Mouse (Mus musculus): ENCODE results near the gene Gfy. TPM values are rescaled to one million over a fixed set of nuclear protein-coding genes. Genes with fewer than 3 reads are reported as not detected.

Gfy gene
- polyA plus RNA-seq, 1 experiment from 2014 or later, result not detected

DNA sequence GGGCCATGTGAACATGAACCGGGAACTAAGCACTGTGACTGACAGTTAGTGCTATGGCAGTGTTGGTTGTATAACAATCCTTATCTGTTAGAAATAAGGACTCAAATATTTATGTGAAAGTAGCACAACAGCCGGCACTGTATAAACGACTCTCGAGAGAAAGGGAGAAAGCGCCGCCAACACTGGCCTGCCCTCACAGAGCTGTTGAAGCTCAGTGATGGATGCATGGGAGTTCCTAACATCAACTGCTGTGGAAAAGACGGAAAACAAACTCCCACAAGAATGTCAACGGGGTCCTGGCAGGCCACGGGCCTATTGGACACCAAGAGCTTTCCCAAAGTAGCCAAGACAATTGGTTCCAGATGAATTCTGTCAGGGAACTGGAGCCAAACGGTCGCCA lies 28.1 kb downstream of the Gfy start:
- DNase-seq (ENCODE audit: low spot score), result no peak

- DNase-seq (ENCODE audit: low spot score), result no peak
These were observed 29.0 kb downstream of the Gfy start for GRCm38 (mm10) chr7:45150321-45150720.

DNA sequence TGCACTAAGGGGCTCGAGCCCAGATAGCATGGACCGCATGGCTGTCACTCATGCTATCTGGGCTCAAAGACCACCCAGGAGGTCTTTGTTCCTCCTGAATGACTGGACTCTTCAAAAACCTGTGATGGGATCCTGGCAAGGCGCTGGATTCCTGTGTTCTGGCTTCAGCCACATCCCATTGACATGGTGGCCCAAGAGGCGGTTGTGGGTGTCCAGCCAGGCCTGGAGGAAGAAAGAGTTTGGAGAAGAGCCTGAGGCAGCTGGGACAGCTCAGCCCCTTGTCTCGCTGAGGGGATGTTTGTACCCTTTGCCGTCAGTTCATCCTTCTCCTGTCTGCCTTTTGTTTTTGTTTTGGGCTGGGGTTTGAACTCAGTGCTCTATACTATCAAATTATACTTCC lies 29.8 kb downstream of the Gfy start:
- no peak for DNase-seq (ENCODE audit: low spot score)

GRCm38 (mm10) chr7:45148534-45149098 lies 30.8 kb downstream of the Gfy start:
- DNase-seq (ENCODE audit: low spot score), result no peak

- no peak for DNase-seq (ENCODE audit: low spot score)
These were observed 31.5 kb downstream of the Gfy start for GRCm38 (mm10) chr7:45147899-45148298.

GRCm38 (mm10) chr7:45147267-45147666 lies 32.1 kb downstream of the Gfy start:
- DNase-seq (ENCODE audit: low spot score), result no peak

DNA sequence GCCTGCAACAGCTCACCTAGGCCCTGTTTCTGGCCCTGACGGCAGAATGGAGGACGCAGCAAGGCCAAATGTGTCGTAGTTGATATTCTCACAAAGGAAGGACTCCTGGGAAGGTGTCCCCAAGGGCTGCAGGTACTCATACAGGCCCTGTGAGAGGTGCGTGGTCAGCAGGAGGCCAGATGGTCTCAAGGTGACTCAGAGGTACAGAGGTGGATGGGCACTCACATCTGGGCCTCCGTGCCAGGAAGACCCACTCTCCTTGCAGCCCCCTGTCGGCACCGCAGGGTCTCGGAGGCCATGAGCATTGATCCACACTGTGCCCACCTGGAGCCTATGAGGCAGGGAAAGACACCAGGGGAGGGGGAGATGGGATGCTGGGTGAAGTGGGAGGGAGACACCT lies 33.9 kb downstream of the Gfy start:
- no peak for DNase-seq (ENCODE audit: low spot score)

- DNase-seq (ENCODE audit: low spot score), result no peak
These were observed 34.8 kb downstream of the Gfy start for GRCm38 (mm10) chr7:45144368-45145174.

- no peak for DNase-seq (ENCODE audit: low spot score)
These were observed 37.5 kb downstream of the Gfy start for GRCm38 (mm10) chr7:45141914-45142313.

DNA sequence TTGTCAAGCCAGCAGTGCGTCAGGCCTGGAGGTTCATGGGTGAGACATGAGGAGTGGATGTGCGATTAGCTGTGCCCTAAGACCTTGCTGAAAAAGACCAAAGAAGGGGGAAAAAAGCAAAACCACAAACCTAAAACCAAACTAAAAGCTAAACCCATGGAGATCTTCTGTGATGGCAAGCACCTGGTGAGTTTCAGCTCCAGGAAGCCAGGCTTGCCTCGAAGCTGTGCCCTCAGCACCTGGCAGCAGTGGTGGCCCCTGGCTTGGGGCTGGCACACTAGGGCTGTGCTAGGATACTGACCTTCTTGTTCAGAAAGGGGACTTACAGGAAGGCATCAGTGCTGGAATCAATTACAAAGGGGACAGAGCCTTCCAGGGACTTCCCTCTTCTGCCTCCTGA lies 38.0 kb downstream of the Gfy start:
- DNase-seq (ENCODE audit: low spot score), result peak; percentile 82

DNA sequence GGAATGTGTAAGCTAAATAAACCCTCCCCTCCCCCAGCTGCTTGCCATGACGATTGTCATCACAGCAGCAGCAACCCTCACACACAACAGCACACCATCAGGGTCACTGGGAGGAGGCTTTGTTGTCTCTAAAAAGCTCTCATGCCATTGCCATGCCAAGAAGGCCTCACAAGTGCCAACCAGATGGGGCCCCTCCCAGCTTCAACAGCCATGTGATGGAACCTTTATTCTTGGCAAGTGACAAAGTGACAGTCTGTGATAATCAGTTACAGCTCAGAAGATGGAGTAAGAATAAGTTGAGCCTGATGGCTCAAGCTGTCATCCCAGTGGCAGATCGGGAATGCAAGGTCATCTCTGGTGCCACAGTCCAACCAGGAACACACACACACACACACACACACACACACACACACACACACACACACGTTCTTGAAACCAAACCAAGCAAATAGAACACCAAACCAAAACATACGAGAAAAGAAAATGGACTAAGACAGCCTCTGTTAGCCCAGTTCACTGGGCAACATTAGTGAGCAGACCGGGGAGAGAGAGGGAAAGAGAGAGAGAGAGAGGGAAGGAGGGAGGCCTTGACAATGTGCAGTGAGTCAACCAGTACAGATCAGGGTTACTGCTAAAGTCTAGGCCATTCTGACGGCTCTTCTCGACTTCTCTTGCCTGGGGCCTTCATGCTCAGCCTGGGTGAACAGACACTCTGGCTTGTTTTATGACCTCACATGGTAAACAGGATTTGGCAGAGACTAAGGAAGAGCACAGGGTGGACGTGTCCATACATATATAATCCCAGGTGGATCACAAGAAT lies 39.3 kb downstream of the Gfy start:
- DNase-seq (ENCODE audit: low spot score), result no peak

- no peak for DNase-seq (ENCODE audit: low spot score)
These were observed 41.0 kb downstream of the Gfy start for GRCm38 (mm10) chr7:45138403-45138802.

GRCm38 (mm10) chr7:45137171-45138006 lies 42.0 kb downstream of the Gfy start:
- peak; percentile 46 for DNase-seq (ENCODE audit: low spot score)

GRCm38 (mm10) chr7:45135993-45136567 lies 43.3 kb downstream of the Gfy start, which contains the start of the genes Gm45713 and Flt3l:
Gm45713 (minus strand) TSS chr7:45136231.
Flt3l (minus strand) TSS chr7:45136432.
- peak; percentile 90 for DNase-seq (ENCODE audit: low spot score)

GRCm38 (mm10) chr7:45135370-45135769 lies 44.0 kb downstream of the Gfy start:
- no peak for DNase-seq (ENCODE audit: low spot score)

- peak; percentile 76 for DNase-seq (ENCODE audit: low spot score)
These were observed 44.8 kb downstream of the Gfy start for GRCm38 (mm10) chr7:45134544-45135026.

DNA sequence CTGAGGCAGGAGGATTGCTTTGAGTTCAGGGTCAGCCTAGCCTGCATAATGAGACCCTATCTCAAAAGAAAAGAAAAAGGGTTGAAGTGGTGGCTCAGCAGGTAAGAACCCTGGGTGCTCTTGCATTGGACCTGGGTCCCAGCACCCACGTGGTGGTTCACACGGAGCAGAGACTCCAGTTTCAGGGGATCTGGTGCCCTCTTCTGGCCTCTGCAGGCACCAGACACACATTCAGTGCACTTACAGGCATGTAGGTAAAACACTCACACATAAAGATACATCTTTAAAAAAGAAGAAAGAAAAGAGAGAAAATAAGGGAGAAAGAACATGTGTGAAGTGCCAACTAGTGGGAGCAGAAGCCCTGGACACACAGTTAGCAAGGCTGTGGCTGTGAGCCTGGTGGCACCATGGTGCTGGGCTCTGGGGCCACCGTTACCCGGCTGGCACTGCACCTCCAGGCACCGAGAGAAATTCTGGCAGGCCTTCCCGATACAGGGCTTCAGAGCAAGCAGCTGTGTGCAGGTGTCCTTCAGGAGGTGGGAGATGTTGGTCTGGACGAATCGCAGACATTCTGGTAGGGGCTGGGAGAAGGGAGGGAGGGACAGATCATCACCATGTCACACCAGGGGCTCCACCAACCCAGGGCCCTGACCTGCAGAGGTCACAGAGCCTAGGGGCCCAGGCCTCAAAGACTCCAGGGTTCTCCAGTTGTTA lies 45.8 kb downstream of the Gfy start:
- DNase-seq (ENCODE audit: low spot score), result no peak

GRCm38 (mm10) chr7:45131850-45132249 lies 47.5 kb downstream of the Gfy start:
- DNase-seq (ENCODE audit: low spot score), result no peak

DNA sequence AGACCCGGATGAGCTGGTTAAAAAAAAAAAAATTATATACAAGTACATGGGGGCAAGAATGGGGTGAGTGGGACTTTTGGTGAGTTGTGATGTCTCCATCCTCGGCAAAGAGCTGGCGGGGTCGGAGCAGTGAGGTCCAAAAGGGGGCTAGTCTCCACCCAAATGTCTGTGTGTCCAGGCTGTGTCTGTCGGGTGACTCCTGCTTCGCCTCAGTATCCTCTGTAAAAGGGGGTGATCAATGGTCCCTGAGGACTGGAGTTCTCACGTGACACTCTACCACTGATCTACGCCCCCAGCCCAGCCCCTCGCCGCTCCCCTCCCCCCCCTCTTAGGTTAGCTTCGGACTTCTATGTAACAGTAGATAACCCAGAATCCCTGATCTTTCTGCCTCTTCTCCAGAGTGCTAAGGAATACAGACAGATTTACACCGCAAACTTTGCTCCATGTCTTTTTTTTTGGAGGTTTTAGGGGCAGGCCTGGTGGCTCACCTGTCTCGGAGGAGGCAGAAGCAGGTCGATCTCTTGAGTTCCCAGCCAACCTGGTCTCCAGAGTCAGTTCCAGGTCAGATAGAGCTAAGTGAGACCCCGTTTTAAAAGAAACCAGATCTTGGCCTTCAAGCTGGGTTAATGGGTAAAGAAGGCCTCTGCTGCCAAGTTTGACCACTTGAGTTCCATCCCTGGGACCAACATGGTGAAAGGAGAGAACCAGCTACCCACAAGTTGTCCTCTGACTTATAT lies 49.4 kb downstream of the Gfy start:
- no peak for DNase-seq (ENCODE audit: low spot score)

Measured in thymus, postnatal 0 days (tissue).